Mouse (Mus musculus): Measurements from ENCODE around the gene Zbtb21. TPM values are rescaled to one million over a fixed set of nuclear protein-coding genes. Genes with fewer than 3 reads are reported as not detected.
A peak's percentile ranks its signal among the peaks of the same experiment; 100 is the strongest.

Gene Zbtb21
- polyA plus RNA-seq, 1 experiment from 2014 or later = 15.9 TPM

GRCm38 (mm10) chr16:97977722-97978121 is 15.3 kb upstream of the Zbtb21 start:
- Histone ChIP-seq H3K27me3 (ENCODE audit: control insufficient read depth, insufficient read depth, low read length) (no peaks in the 10 kb centered on the region), H3K9ac (ENCODE audit: low read length) (no peak overlapping the region), H3K27ac (replicated peaks; ENCODE audit: low read depth, low read length) (no peak overlapping the region), H3K4me3 (ENCODE audit: low read depth, low read length) (no peak overlapping the region), H3K4me1 (ENCODE audit: control insufficient read depth, insufficient read depth, low read length) (no peaks in the 10 kb centered on the region), H3K4me2 (ENCODE audit: low read depth, severe bottlenecking) (no peak overlapping the region), H3K9me3 (ENCODE audit: control insufficient read depth, low read length) (no peaks in the 10 kb centered on the region), H3K36me3 (ENCODE audit: control insufficient read depth, insufficient read depth, low read length) (no peaks in the 10 kb centered on the region)
- DNase-seq (ENCODE audit: low spot score) (no peak), ATAC-seq (ENCODE audit: insufficient number of reproducible peaks, low FRiP score, low TSS enrichment, low read depth) (no peak)
- WGBS = 85% methylated on average over 3 of the region's 3 CpGs

GRCm38 (mm10) chr16:97977277-97977676 is 14.9 kb upstream of the Zbtb21 start:
- no peaks in the 10 kb centered on the region for H3K36me3 ChIP-seq (ENCODE audit: control insufficient read depth, insufficient read depth, low read length)
- 87% methylated on average over 1 of the region's 1 CpGs for WGBS
- no peak for DNase-seq (ENCODE audit: low spot score)
- no peak overlapping the region for H3K27ac ChIP-seq (replicated peaks; ENCODE audit: low read depth, low read length)
- H3K9ac ChIP-seq (ENCODE audit: low read length) = no peak overlapping the region
- no peak overlapping the region for H3K4me2 ChIP-seq (ENCODE audit: low read depth, severe bottlenecking)
- H3K4me1 ChIP-seq (ENCODE audit: control insufficient read depth, insufficient read depth, low read length) = no peaks in the 10 kb centered on the region
- ATAC-seq (ENCODE audit: insufficient number of reproducible peaks, low FRiP score, low TSS enrichment, low read depth) = no peak
- H3K4me3 ChIP-seq (ENCODE audit: low read depth, low read length) = no peak overlapping the region
- H3K27me3 ChIP-seq (ENCODE audit: control insufficient read depth, insufficient read depth, low read length) = no peaks in the 10 kb centered on the region
- no peaks in the 10 kb centered on the region for H3K9me3 ChIP-seq (ENCODE audit: control insufficient read depth, low read length)

GRCm38 (mm10) chr16:97963956-97964540 is 1.6 kb upstream of the Zbtb21 start:
- Histone ChIP-seq H3K27ac (replicated peaks; ENCODE audit: low read depth, low read length) (no peak overlapping the region), H3K9me3 (ENCODE audit: control insufficient read depth, low read length) (no peaks in the 10 kb centered on the region), H3K4me2 (ENCODE audit: low read depth, severe bottlenecking) (no peak overlapping the region), H3K36me3 (ENCODE audit: control insufficient read depth, insufficient read depth, low read length) (no peaks in the 10 kb centered on the region), H3K4me3 (ENCODE audit: low read depth, low read length) (no peak overlapping the region), H3K4me1 (ENCODE audit: control insufficient read depth, insufficient read depth, low read length) (0 out of 2 replicates have a peak, but pooled peaks cover 5% of the 10 kb centered on the region), H3K9ac (ENCODE audit: low read length) (no peak overlapping the region), H3K27me3 (ENCODE audit: control insufficient read depth, insufficient read depth, low read length) (no peaks in the 10 kb centered on the region)
- 88% methylated on average over 3 of the region's 3 CpGs for WGBS
- DNase-seq (ENCODE audit: low spot score) (no peak), ATAC-seq (ENCODE audit: insufficient number of reproducible peaks, low FRiP score, low TSS enrichment, low read depth) (no peak)

- Histone ChIP-seq H3K27ac (replicated peaks; ENCODE audit: low read depth, low read length) (peak overlapping the region; percentile 89; the same call in 1 of the 2 replicates), H3K36me3 (ENCODE audit: control insufficient read depth, insufficient read depth, low read length) (no peaks in the 10 kb centered on the region), H3K9ac (ENCODE audit: low read length) (peak overlapping the region; percentile 83), H3K4me1 (ENCODE audit: control insufficient read depth, insufficient read depth, low read length) (0 out of 2 replicates have a peak, but pooled peaks cover 5% of the 10 kb centered on the region), H3K4me3 (ENCODE audit: low read depth, low read length) (peak overlapping the region; percentile 73), H3K27me3 (ENCODE audit: control insufficient read depth, insufficient read depth, low read length) (no peaks in the 10 kb centered on the region), H3K4me2 (ENCODE audit: low read depth, severe bottlenecking) (peak overlapping the region; percentile 91), H3K9me3 (ENCODE audit: control insufficient read depth, low read length) (no peaks in the 10 kb centered on the region)
- peak; percentile 33 for ATAC-seq (ENCODE audit: insufficient number of reproducible peaks, low FRiP score, low TSS enrichment, low read depth)
- 10% methylated on average over 36 of the region's 36 CpGs for WGBS
- DNase-seq (ENCODE audit: low spot score) = no peak
Observed at GRCm38 (mm10) chr16:97961381-97962150, 856 bp downstream of the Zbtb21 start.

- H3K27ac ChIP-seq (replicated peaks; ENCODE audit: low read depth, low read length) = no peak overlapping the region
- no peaks in the 10 kb centered on the region for H3K36me3 ChIP-seq (ENCODE audit: control insufficient read depth, insufficient read depth, low read length)
- DNase-seq (ENCODE audit: low spot score) (no peak), ATAC-seq (ENCODE audit: insufficient number of reproducible peaks, low FRiP score, low TSS enrichment, low read depth) (no peak)
- no peak overlapping the region for H3K4me2 ChIP-seq (ENCODE audit: low read depth, severe bottlenecking)
- no peaks in the 10 kb centered on the region for H3K9me3 ChIP-seq (ENCODE audit: control insufficient read depth, low read length)
- no peak overlapping the region for H3K9ac ChIP-seq (ENCODE audit: low read length)
- H3K4me3 ChIP-seq (ENCODE audit: low read depth, low read length) = no peak overlapping the region
- H3K4me1 ChIP-seq (ENCODE audit: control insufficient read depth, insufficient read depth, low read length) = 0 out of 2 replicates have a peak, but pooled peaks cover 5% of the 10 kb centered on the region
- WGBS = 94% methylated on average over 3 of the region's 3 CpGs
- H3K27me3 ChIP-seq (ENCODE audit: control insufficient read depth, insufficient read depth, low read length) = no peaks in the 10 kb centered on the region
Observed at GRCm38 (mm10) chr16:97960348-97960747, 2.1 kb downstream of the Zbtb21 start.

GRCm38 (mm10) chr16:97958401-97958973 is 3.9 kb downstream of the Zbtb21 start:
- ATAC-seq (ENCODE audit: insufficient number of reproducible peaks, low FRiP score, low TSS enrichment, low read depth) = no peak
- DNase-seq (ENCODE audit: low spot score) = no peak

GRCm38 (mm10) chr16:97957626-97958025 is 4.8 kb downstream of the Zbtb21 start:
- H3K27me3 ChIP-seq (ENCODE audit: control insufficient read depth, insufficient read depth, low read length) = no peaks in the 10 kb centered on the region
- no peaks in the 10 kb centered on the region for H3K36me3 ChIP-seq (ENCODE audit: control insufficient read depth, insufficient read depth, low read length)
- ATAC-seq (ENCODE audit: insufficient number of reproducible peaks, low FRiP score, low TSS enrichment, low read depth) (no peak), DNase-seq (ENCODE audit: low spot score) (no peak)
- no peak overlapping the region for H3K27ac ChIP-seq (replicated peaks; ENCODE audit: low read depth, low read length)
- H3K9ac ChIP-seq (ENCODE audit: low read length) = no peak overlapping the region
- no peaks in the 10 kb centered on the region for H3K9me3 ChIP-seq (ENCODE audit: control insufficient read depth, low read length)
- H3K4me2 ChIP-seq (ENCODE audit: low read depth, severe bottlenecking) = no peak overlapping the region
- no peak overlapping the region for H3K4me3 ChIP-seq (ENCODE audit: low read depth, low read length)
- 0 out of 2 replicates have a peak, but pooled peaks cover 2% of the 10 kb centered on the region for H3K4me1 ChIP-seq (ENCODE audit: control insufficient read depth, insufficient read depth, low read length)

More at GRCm38 (mm10) chr16:97958401-97958973, 3.9 kb downstream of the Zbtb21 start:
- no peak overlapping the region for H3K27ac ChIP-seq (replicated peaks; ENCODE audit: low read depth, low read length)
- no peaks in the 10 kb centered on the region for H3K27me3 ChIP-seq (ENCODE audit: control insufficient read depth, insufficient read depth, low read length)
- H3K36me3 ChIP-seq (ENCODE audit: control insufficient read depth, insufficient read depth, low read length) = no peaks in the 10 kb centered on the region
- H3K4me2 ChIP-seq (ENCODE audit: low read depth, severe bottlenecking) = no peak overlapping the region
- 0 out of 2 replicates have a peak, but pooled peaks cover 5% of the 10 kb centered on the region for H3K4me1 ChIP-seq (ENCODE audit: control insufficient read depth, insufficient read depth, low read length)
- no peak overlapping the region for H3K9ac ChIP-seq (ENCODE audit: low read length)
- no peak overlapping the region for H3K4me3 ChIP-seq (ENCODE audit: low read depth, low read length)
- no peaks in the 10 kb centered on the region for H3K9me3 ChIP-seq (ENCODE audit: control insufficient read depth, low read length)

GRCm38 (mm10) chr16:97956011-97956410 is 6.4 kb downstream of the Zbtb21 start:
- whole genome bisulfite sequencing = 92% methylated on average over 2 of the region's 2 CpGs
- DNase-seq (ENCODE audit: low spot score) = no peak
- Histone ChIP-seq H3K27ac (replicated peaks; ENCODE audit: low read depth, low read length) (no peak overlapping the region), H3K9ac (ENCODE audit: low read length) (no peak overlapping the region), H3K4me1 (ENCODE audit: control insufficient read depth, insufficient read depth, low read length) (no peaks in the 10 kb centered on the region), H3K4me2 (ENCODE audit: low read depth, severe bottlenecking) (no peak overlapping the region), H3K9me3 (ENCODE audit: control insufficient read depth, low read length) (no peaks in the 10 kb centered on the region), H3K27me3 (ENCODE audit: control insufficient read depth, insufficient read depth, low read length) (no peaks in the 10 kb centered on the region), H3K36me3 (ENCODE audit: control insufficient read depth, insufficient read depth, low read length) (peaks cover 6% of the 10 kb centered on the region; the same call in 1 of the 2 replicates), H3K4me3 (ENCODE audit: low read depth, low read length) (no peak overlapping the region)
- no peak for ATAC-seq (ENCODE audit: insufficient number of reproducible peaks, low FRiP score, low TSS enrichment, low read depth)
